Mouse (Mus musculus): ENCODE results near the gene Atg14.

Atg14 gene

GRCm38 (mm10) chr14:47506676-47507075, 63.8 kb downstream of the Atg14 start:
- no peak for DNase-seq (ENCODE audit: low spot score in 2 of 2)

- DNase-seq (ENCODE audit: low spot score in 2 of 2) = no peak
Observed at GRCm38 (mm10) chr14:47504036-47504435, 66.4 kb downstream of the Atg14 start.

- no peak for DNase-seq (ENCODE audit: low spot score in 2 of 2)
Observed at GRCm38 (mm10) chr14:47498632-47499031, 71.8 kb downstream of the Atg14 start.

- no peak for DNase-seq (ENCODE audit: low spot score in 2 of 2)
Observed at GRCm38 (mm10) chr14:47497166-47497565, 73.3 kb downstream of the Atg14 start.

- no peak for DNase-seq (ENCODE audit: low spot score in 2 of 2)
Observed at GRCm38 (mm10) chr14:47495951-47496350, 74.5 kb downstream of the Atg14 start.

GRCm38 (mm10) chr14:47493592-47494361, 76.7 kb downstream of the Atg14 start:
- DNase-seq (ENCODE audit: low spot score in 2 of 2) = no peak

Data from thymus, postnatal 10 days (tissue).